In genomic region chr17:25568880-25569279, GRCm38 (mm10) we compare ENCODE assay signal across 10 mouse cellular contexts. TPM values are rescaled to one million over a fixed set of nuclear protein-coding genes. Genes with fewer than 3 reads are reported as not detected.
DNase-seq lines count a peak whose midpoint lies in the region; ATAC-seq lines count a peak whose summit lies in the region.
"Had no signal": no experiment of that assay in that cellular context is flagged by ENCODE, and none has a peak within 500 bp of the region (broad histone marks: within the 10 kb centered on the region; RNA-seq: fewer than 3 reads in every experiment).

No protein-coding gene starts in this region.

- no peaks in the 10 kb centered on the region for H3K9me3 ChIP-seq in heart, embryonic 11.5 days (replicated peaks; ENCODE audit: control insufficient read depth, low read length)
- H3K9me3 ChIP-seq in forebrain, embryonic 13.5 days (replicated peaks) = no peaks in the 10 kb centered on the region
- no peaks in the 10 kb centered on the region for H3K9me3 ChIP-seq in limb, embryonic 15.5 days
- H3K9me3 ChIP-seq: liver, embryonic 13.5 days had no signal

- H3K27ac ChIP-seq in heart, embryonic 11.5 days (ENCODE audit: low read depth, low read length) = no peak overlapping the region
- peak overlapping the region; percentile 42; the same call in 1 of the 2 replicates for H3K27ac ChIP-seq in forebrain, embryonic 13.5 days
- peak overlapping the region; percentile 67 for H3K27ac ChIP-seq in limb, embryonic 15.5 days
- H3K27ac ChIP-seq: liver, embryonic 13.5 days had no signal

- no peak for DNase-seq in heart, adult 8-10 months (ENCODE audit: low spot score)
- DNase-seq in Muller cell, postnatal 12 days (ENCODE audit: inconsistent ontology term) = peak; percentile 41
- no peak for DNase-seq in thymus, postnatal 4 days
- DNase-seq in urinary bladder, postnatal 25 days (ENCODE audit: low spot score) = no peak
- DNase-seq: heart, postnatal 10 days; liver, embryonic 13.5 days had no signal

- H3K9ac ChIP-seq in heart, embryonic 11.5 days (ENCODE audit: low read depth, low read length) = no peak overlapping the region
- peak overlapping the region; percentile 69 for H3K9ac ChIP-seq in forebrain, embryonic 13.5 days
- H3K9ac ChIP-seq in limb, embryonic 15.5 days = no peak overlapping the region
- H3K9ac ChIP-seq: liver, embryonic 13.5 days had no signal

- H3K4me3 ChIP-seq in heart, embryonic 11.5 days (ENCODE audit: low read depth, low read length) = no peak overlapping the region
- peak overlapping the region; percentile 53 for H3K4me3 ChIP-seq in forebrain, embryonic 13.5 days
- peak overlapping the region; percentile 53 for H3K4me3 ChIP-seq in limb, embryonic 15.5 days
- H3K4me3 ChIP-seq: liver, embryonic 13.5 days had no signal

- no peaks in the 10 kb centered on the region for H3K36me3 ChIP-seq in heart, embryonic 11.5 days (ENCODE audit: control insufficient read depth, insufficient read depth, low read length)
- H3K36me3 ChIP-seq in forebrain, embryonic 13.5 days (ENCODE audit: poor library complexity, severe bottlenecking) = peaks cover 9% of the 10 kb centered on the region; the same call in 1 of the 2 replicates
- peaks cover 8% of the 10 kb centered on the region; the same call in 1 of the 2 replicates for H3K36me3 ChIP-seq in limb, embryonic 15.5 days
- H3K36me3 ChIP-seq: liver, embryonic 13.5 days had no signal

- WGBS in heart, embryonic 11.5 days (ENCODE audit: insufficient replicate concordance) = 81% methylated on average over 11 of the region's 11 CpGs
- 54% methylated on average over 11 of the region's 11 CpGs for WGBS in forebrain, embryonic 13.5 days
- WGBS in limb, embryonic 15.5 days = 60% methylated on average over 11 of the region's 11 CpGs

- peaks cover 20% of the 10 kb centered on the region for H3K4me1 ChIP-seq in heart, embryonic 11.5 days (ENCODE audit: control insufficient read depth, insufficient read depth, low read length)
- peaks cover 76% of the 10 kb centered on the region for H3K4me1 ChIP-seq in forebrain, embryonic 13.5 days
- peaks cover 58% of the 10 kb centered on the region for H3K4me1 ChIP-seq in limb, embryonic 15.5 days

- H3K4me2 ChIP-seq in heart, embryonic 11.5 days = peak overlapping the region; percentile 98
- H3K4me2 ChIP-seq in forebrain, embryonic 13.5 days = peak overlapping the region; percentile 82
- H3K4me2 ChIP-seq in limb, embryonic 15.5 days = peak overlapping the region; percentile 94
- H3K4me2 ChIP-seq: liver, embryonic 13.5 days had no signal

- H3K27me3 ChIP-seq in heart, embryonic 11.5 days (ENCODE audit: control insufficient read depth, insufficient read depth, low read length) = peaks cover 36% of the 10 kb centered on the region
- H3K27me3 ChIP-seq in forebrain, embryonic 13.5 days = peaks cover 43% of the 10 kb centered on the region
- H3K27me3 ChIP-seq in limb, embryonic 15.5 days = peaks cover 50% of the 10 kb centered on the region

- ATAC-seq in heart, embryonic 11.5 days (replicated peaks; ENCODE audit: insufficient number of reproducible peaks, low FRiP score, low TSS enrichment) = no peak
- ATAC-seq in forebrain, embryonic 13.5 days = no peak
- no peak for ATAC-seq in limb, embryonic 15.5 days (ENCODE audit: insufficient number of reproducible peaks, low FRiP score, low TSS enrichment, low read depth)
- ATAC-seq in CD4-positive, CD25-positive, alpha-beta regulatory T cell, adult 4 months = no peak

RNA-seq across cellular contexts. Expression of gene Sox8, which starts 1.6 kb away (rescaled TPM):
- 2.0 and 2.9 TPM in 2 replicates for polyA plus RNA-seq in heart, embryonic 11.5 days (2014; fragmentation: Nextera tagmentation; extraction: Ambion mirVana)
- under 1 TPM; 0.24 to 0.37 (median 0.32) TPM for total RNA-seq in heart, adult 8-10 months (2022)
- 15.3 and 17.5 TPM in 2 replicates for polyA plus RNA-seq in forebrain, embryonic 13.5 days (2015; fragmentation: Nextera tagmentation; extraction: Ambion mirVana)
- polyA plus RNA-seq in limb, embryonic 15.5 days (2015; fragmentation: Nextera tagmentation; extraction: Ambion mirVana) = 10.9 and 14.7 TPM in 2 replicates
- not detected for polyA plus RNA-seq in CD4-positive, CD25-positive, alpha-beta regulatory T cell, adult 4 months (2017; shearing (Covaris generic))

RNA-seq across cellular contexts. Expression of gene Lmf1, which starts 10.0 kb away (rescaled TPM):
- 32.8 and 34.9 TPM in 2 replicates for polyA plus RNA-seq in heart, embryonic 11.5 days (2014; fragmentation: Nextera tagmentation; extraction: Ambion mirVana)
- total RNA-seq in heart, adult 8-10 months (2022) = 10 to 100 TPM; 30.7 to 34.2 (median 33.8) TPM
- 19.7 and 20.9 TPM in 2 replicates for polyA plus RNA-seq in forebrain, embryonic 13.5 days (2015; fragmentation: Nextera tagmentation; extraction: Ambion mirVana)
- 28.8 and 30.5 TPM in 2 replicates for polyA plus RNA-seq in limb, embryonic 15.5 days (2015; fragmentation: Nextera tagmentation; extraction: Ambion mirVana)
- polyA plus RNA-seq in CD4-positive, CD25-positive, alpha-beta regulatory T cell, adult 4 months (2017; shearing (Covaris generic)) = 10 to 100 TPM; 22.0 to 26.0 TPM
